Mouse (Mus musculus) hematopoietic stem cell, adult 5-6 weeks (primary cell): ENCODE measurements at regions not wholly inside any gene's neighbourhood (a gene's known extent, or its start where the extent isn't known, plus 50 kb on each side); places are given as distances from the start of the nearest gene placed in this dataset.

Source experiments
- ATAC-seq, 2 experiments: fragments of 125-278 bp in 1 of 2; replicated peaks in 1 of 2; 2 replicates each; pipeline ENCODE4 v1.8.0; 2016 to 2017; ENCODE audit warnings: inconsistent platforms in 2 of 2, mild to moderate bottlenecking in 2 of 2, moderate number of reproducible peaks in 2 of 2, low read depth in 1 of 2, moderate TSS enrichment in 1 of 2; ENCODE audit not compliant: low FRiP score in 2 of 2, poor library complexity in 2 of 2, severe bottlenecking in 2 of 2, insufficient read depth in 1 of 2, low TSS enrichment in 1 of 2

GRCm38 (mm10) chr5:47693478-47693877 is 289.5 kb upstream of the Slit2 start:
- ATAC-seq = no peak

DNA sequence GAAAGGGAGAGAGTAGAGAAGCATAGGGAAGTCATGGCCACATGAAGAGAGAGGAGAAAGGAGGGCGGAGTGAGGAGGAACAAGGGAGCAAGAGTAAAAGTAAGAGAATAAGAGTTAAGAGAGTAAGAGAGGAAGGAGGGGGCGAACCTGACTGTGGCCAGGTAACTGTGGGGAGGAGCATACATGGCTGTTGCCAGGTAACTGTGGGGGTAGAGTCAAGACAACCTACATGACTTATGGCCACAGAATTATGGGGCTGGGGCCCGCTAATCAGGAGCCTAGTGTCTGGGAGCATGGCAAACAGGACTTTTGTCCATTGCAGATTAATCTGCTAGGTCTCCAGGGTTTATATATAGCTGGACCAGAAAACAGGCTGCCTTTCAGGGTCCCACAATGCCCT is 289.0 kb upstream of the Slit2 start:
- ATAC-seq = no peak

GRCm38 (mm10) chr5:47694630-47695029 is 288.3 kb upstream of the Slit2 start:
- no peak for ATAC-seq

DNA sequence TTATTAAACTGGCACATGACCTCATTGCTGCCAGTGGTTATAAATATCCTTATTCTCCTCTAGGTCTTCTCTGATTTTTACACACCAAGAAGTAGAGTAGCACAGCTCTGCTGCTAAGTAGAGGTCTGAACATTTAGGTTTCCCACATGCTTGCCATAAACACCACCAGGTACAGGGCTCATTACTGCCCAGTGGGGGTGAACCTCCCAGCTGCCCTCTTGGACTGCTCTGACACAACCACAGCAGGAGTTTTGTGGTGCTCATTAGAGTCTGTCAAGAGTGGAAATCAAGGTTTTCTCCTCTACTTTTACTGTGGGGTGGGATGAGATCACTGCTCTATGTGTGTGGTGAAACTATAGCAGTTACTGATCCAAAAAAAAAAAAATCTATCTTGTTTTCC is 271.4 kb upstream of the Slit2 start:
- no peak for ATAC-seq

DNA sequence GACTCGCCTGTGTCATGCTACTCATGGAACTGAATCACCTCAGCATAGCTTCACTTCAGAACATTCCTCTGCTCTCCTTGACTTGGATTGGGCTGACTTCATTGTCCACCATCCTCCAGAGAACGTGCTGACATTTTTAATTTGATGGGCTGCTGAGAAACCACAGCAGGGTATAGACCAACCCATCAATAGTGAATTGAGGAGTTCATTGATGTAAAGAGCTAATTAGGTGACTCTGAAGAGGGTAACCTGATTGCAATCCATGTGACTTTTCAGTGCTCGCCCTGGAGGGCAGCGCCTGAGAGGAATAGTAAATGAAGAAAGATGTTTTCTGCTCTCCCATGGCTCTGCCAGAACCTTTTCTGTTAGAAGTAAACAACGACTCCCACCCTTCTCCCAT is 268.6 kb upstream of the Slit2 start:
- no peak for ATAC-seq

- ATAC-seq = no peak
Measured at GRCm38 (mm10) chr5:47724911-47725310, 258.0 kb upstream of the Slit2 start.

- ATAC-seq = no peak
Measured at GRCm38 (mm10) chr5:47742727-47743126, 240.2 kb upstream of the Slit2 start.

DNA sequence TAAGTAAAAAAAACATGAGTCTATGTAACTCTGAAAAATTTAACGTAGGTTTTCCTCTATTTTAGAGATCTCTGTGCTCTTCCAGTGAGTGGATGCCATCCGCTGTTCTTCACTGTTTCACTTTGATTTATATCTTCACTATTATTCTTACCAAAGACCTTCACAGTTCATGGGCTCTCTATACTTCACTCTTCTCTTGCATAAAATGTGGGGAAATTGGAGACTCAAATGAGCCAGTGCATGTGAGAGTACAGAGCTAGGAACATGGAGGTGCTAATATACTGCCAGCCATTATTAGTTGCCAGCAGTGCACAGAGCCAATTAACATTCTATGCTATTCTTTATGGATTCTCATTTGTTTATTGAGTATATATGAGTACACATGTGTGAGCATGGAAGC is 237.8 kb upstream of the Slit2 start:
- no peak for ATAC-seq

DNA sequence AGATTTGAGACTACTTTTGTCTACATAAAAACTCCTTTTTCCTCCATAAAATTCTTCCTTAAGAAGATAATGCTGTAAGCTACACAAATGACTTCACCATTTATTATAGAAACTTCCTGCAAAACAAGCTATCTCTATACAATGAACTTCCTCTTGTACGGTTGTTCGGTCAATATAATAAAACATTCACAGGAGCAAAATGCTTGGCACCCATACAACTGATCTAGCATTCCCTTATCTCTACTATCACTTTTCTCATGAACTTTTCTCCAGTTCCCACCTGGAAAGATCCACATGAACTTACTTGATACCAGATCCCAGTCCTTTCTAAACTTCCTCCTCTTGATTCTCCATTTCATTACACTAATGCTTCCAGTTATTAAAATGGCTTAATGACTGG is 231.0 kb upstream of the Slit2 start:
- ATAC-seq = no peak

- no peak for ATAC-seq
Measured at GRCm38 (mm10) chr5:47772642-47773353, 210.1 kb upstream of the Slit2 start.

GRCm38 (mm10) chr5:47773354-47773743 is 209.6 kb upstream of the Slit2 start:
- ATAC-seq = no peak

GRCm38 (mm10) chr5:47780861-47781260 is 202.1 kb upstream of the Slit2 start:
- peak; percentile 84 to 93 for ATAC-seq

- no peak for ATAC-seq
Measured at GRCm38 (mm10) chr5:47781608-47782007, 201.3 kb upstream of the Slit2 start.

GRCm38 (mm10) chr5:47794639-47795272 is 188.2 kb upstream of the Slit2 start:
- no peak for ATAC-seq

DNA sequence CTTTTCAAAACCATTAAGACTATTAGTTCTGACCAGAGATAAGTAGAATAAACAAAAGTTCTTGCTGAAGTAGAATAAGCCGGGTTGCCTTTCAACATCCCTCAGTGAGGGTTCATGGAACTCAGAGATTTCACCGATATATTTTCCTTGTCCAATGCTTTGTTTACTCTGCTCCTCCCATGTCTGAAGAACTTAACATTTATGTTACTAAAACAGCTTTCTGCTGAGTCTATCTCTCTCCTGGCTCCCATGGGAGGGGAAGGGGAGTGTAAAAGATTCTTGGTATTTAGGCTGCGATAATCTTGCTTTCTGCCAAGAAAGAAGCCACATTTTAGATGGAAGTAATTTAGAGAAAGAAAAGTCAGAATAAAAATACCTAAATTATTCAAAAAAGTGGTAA is 187.7 kb upstream of the Slit2 start:
- ATAC-seq = no peak

- ATAC-seq = no peak
Measured at GRCm38 (mm10) chr5:47820936-47821335, 162.0 kb upstream of the Slit2 start.

GRCm38 (mm10) chr5:47837998-47838397 is 144.9 kb upstream of the Slit2 start:
- no peak for ATAC-seq

DNA sequence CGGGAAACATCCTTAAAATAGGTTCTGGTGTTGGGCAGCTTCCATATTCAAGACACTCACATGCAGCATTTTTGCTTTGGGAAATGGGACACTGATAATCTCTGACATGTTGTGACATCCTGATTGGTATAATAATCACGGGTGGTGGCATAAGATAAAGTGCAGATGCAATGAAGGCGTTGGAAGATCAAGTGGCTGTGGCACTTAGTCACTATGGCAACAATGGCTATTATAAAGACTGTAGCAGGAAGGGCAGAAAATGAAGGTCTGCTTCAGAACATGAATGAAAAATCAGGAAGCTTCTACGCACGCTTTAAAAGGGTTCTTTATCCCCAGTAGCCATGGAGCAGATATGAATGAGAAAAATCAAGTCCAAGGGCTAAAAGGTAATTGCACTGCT is 113.2 kb upstream of the Slit2 start:
- no peak for ATAC-seq
